Mouse (Mus musculus) CH12.LX (cell line): ENCODE measurements around the gene Gm5678.
"Not testable (repeated sequence)": the region's sequence is repeated elsewhere in the genome, so short reads cannot be mapped to it uniquely, and the experiment has no call there.

Experiments used
- CHD1 ChIP-seq: IDR thresholded peaks from 2 replicates; pipeline ENCODE4 v1.6.1; 2012; ENCODE audit warnings: low read depth, low read length, improper control_type of control experiment, inconsistent platforms
- CTCF ChIP-seq, 2 experiments: IDR thresholded peaks in 1 of 2; conservative IDR thresholded peaks in 1 of 2; 2 replicates each; pipeline ENCODE4 v1.5.1; 2011 to 2012; ENCODE audit warnings: low read depth in 2 of 2, low read length in 2 of 2, improper control_type of control experiment in 1 of 2, inconsistent platforms in 1 of 2, mild to moderate bottlenecking in 1 of 2, moderate library complexity in 1 of 2
- ELF1 ChIP-seq: IDR thresholded peaks from 2 replicates; pipeline ENCODE4 v1.6.1; 2014; ENCODE audit warnings: low read depth, mild to moderate bottlenecking, inconsistent platforms, low read length, improper control_type of control experiment
- EP300 ChIP-seq: IDR thresholded peaks from 2 replicates; pipeline ENCODE4 v1.6.1; 2011; ENCODE audit warnings: low read length, improper control_type of control experiment
- MAZ ChIP-seq: IDR thresholded peaks from 2 replicates; pipeline ENCODE4 v1.6.1; 2012; ENCODE audit warnings: low read depth, mild to moderate bottlenecking, inconsistent platforms, low read length, improper control_type of control experiment, moderate library complexity
- MYC ChIP-seq: IDR thresholded peaks from 2 replicates; pipeline ENCODE4 v1.6.1; 2011; ENCODE audit warnings: low read depth, mild to moderate bottlenecking, improper control_type of control experiment, low read length
- POLR2A ChIP-seq: IDR thresholded peaks from 2 replicates; pipeline ENCODE4 v1.6.1; 2011; ENCODE audit warnings: low read depth, mild to moderate bottlenecking, improper control_type of control experiment, low read length
- TCF12 ChIP-seq: IDR thresholded peaks from 2 replicates; pipeline ENCODE4 v1.6.1; 2014; ENCODE audit warnings: low read depth, mild to moderate bottlenecking, inconsistent platforms, low read length, improper control_type of control experiment
- UBTF ChIP-seq: IDR thresholded peaks from 2 replicates; pipeline ENCODE4 v1.6.1; 2012; ENCODE audit warnings: low read depth, mild to moderate bottlenecking, inconsistent platforms, low read length, improper control_type of control experiment, moderate library complexity
- USF1 ChIP-seq: IDR thresholded peaks from 2 replicates; pipeline ENCODE4 v1.6.1; 2014; ENCODE audit warnings: low read depth, mild to moderate bottlenecking, inconsistent platforms, low read length, improper control_type of control experiment
- USF2 ChIP-seq: conservative IDR thresholded peaks from 2 replicates; pipeline ENCODE4 v1.6.1; 2011; ENCODE audit warnings: low read depth, low read length, improper control_type of control experiment

- TF ChIP-seq MYC; USF1; MAZ; EP300; POLR2A; CHD1; TCF12; CTCF (conservative IDR thresholded peaks at IDR 0.05 in 1 of 2, IDR thresholded peaks at IDR 0.05 in 1 of 2; ENCODE audit: low read depth in 2 of 2, low read length in 2 of 2); ELF1; UBTF; USF2: not testable (repeated sequence)
These were observed 42.6 kb downstream of the Gm5678 start for GRCm38 (mm10) chr16:93670466-93670865.
